Mouse (Mus musculus): ENCODE measurements around the gene B630019K06Rik. TPM values are rescaled to one million over a fixed set of nuclear protein-coding genes. Genes with fewer than 3 reads are reported as not detected.
"Not testable (repeated sequence)": the region's sequence is repeated elsewhere in the genome, so short reads cannot be mapped to it uniquely, and the experiment has no call there.

Gene B630019K06Rik
- 8.1 and 9.7 TPM in 2 replicates for polyA plus RNA-seq (2014; fragmentation: Nextera tagmentation; extraction: Ambion mirVana)

GRCm38 (mm10) chrX:8892343-8893155 lies at the start of gene B630019K06Rik:
TSS of gene B630019K06Rik (plus strand) at chrX:8892382.
- Histone ChIP-seq H3K4me2 (peak within 1 kb of the TSS; percentile 60), H3K4me1 (ENCODE audit: control insufficient read depth, insufficient read depth, low read length) (no peaks in the 10 kb centered on the region), H3K9me3 (ENCODE audit: control insufficient read depth, low read length) (no peaks in the 10 kb centered on the region), H3K27ac (ENCODE audit: low read depth, low read length) (peak within 1 kb of the TSS; percentile 68), H3K4me3 (ENCODE audit: low read depth, low read length) (peak within 1 kb of the TSS; percentile 55), H3K9ac (ENCODE audit: low read length) (peak within 1 kb of the TSS; percentile 78), H3K27me3 (ENCODE audit: control insufficient read depth, insufficient read depth, low read length) (no peaks in the 10 kb centered on the region), H3K36me3 (ENCODE audit: control insufficient read depth, insufficient read depth, low read length) (no peaks in the 10 kb centered on the region)
- WGBS, result 10% methylated on average over 43 of the region's 95 CpGs
- DNase-seq (ENCODE audit: low spot score, missing footprints) (peak; percentile 90), ATAC-seq (ENCODE audit: low FRiP score) (peak; percentile 87)

GRCm38 (mm10) chrX:8843694-8844093 lies 48.5 kb upstream of the B630019K06Rik start, which contains the start of gene Gm6592:
TSS of gene Gm6592 (plus strand) at chrX:8843994.
- Histone ChIP-seq H3K27me3 (ENCODE audit: control insufficient read depth, insufficient read depth, low read length) (no peaks in the 10 kb centered on the region), H3K36me3 (ENCODE audit: control insufficient read depth, insufficient read depth, low read length) (no peaks in the 10 kb centered on the region), H3K4me3 (ENCODE audit: low read depth, low read length) (no peak within 1 kb of the TSS), H3K9ac (ENCODE audit: low read length) (no peak within 1 kb of the TSS), H3K4me2 (no peak within 1 kb of the TSS), H3K4me1 (ENCODE audit: control insufficient read depth, insufficient read depth, low read length) (no peaks in the 10 kb centered on the region), H3K9me3 (ENCODE audit: control insufficient read depth, low read length) (no peaks in the 10 kb centered on the region), H3K27ac (ENCODE audit: low read depth, low read length) (no peak within 1 kb of the TSS)
- DNase-seq (ENCODE audit: low spot score, missing footprints) (no peak), ATAC-seq (ENCODE audit: low FRiP score) (no peak)
- 66% methylated on average over 1 of the region's 1 CpGs for WGBS

GRCm38 (mm10) chrX:8852486-8852885 lies 39.7 kb upstream of the B630019K06Rik start:
- DNase-seq (ENCODE audit: low spot score, missing footprints) (no peak), ATAC-seq (ENCODE audit: low FRiP score) (no peak)
- no peaks in the 10 kb centered on the region for H3K9me3 ChIP-seq (ENCODE audit: control insufficient read depth, low read length)
- no peaks in the 10 kb centered on the region for H3K27me3 ChIP-seq (ENCODE audit: control insufficient read depth, insufficient read depth, low read length)
- H3K27ac ChIP-seq (ENCODE audit: low read depth, low read length), result no peak overlapping the region
- no peak overlapping the region for H3K9ac ChIP-seq (ENCODE audit: low read length)
- no peaks in the 10 kb centered on the region for H3K4me1 ChIP-seq (ENCODE audit: control insufficient read depth, insufficient read depth, low read length)
- H3K4me3 ChIP-seq (ENCODE audit: low read depth, low read length), result no peak overlapping the region
- WGBS, result 86% methylated on average over 10 of the region's 10 CpGs
- H3K4me2 ChIP-seq, result no peak overlapping the region
- no peaks in the 10 kb centered on the region for H3K36me3 ChIP-seq (ENCODE audit: control insufficient read depth, insufficient read depth, low read length)

- not testable (repeated sequence) for H3K4me2 ChIP-seq; H3K27ac ChIP-seq (ENCODE audit: low read depth, low read length); H3K4me1 ChIP-seq (ENCODE audit: control insufficient read depth, insufficient read depth, low read length); H3K4me3 ChIP-seq (ENCODE audit: low read depth, low read length); H3K9ac ChIP-seq (ENCODE audit: low read length); H3K9me3 ChIP-seq (ENCODE audit: control insufficient read depth, low read length); H3K36me3 ChIP-seq (ENCODE audit: control insufficient read depth, insufficient read depth, low read length); H3K27me3 ChIP-seq (ENCODE audit: control insufficient read depth, insufficient read depth, low read length)
- ATAC-seq (ENCODE audit: low FRiP score) (peak; percentile 70; the same call in 1 of the 2 replicates), DNase-seq (ENCODE audit: low spot score, missing footprints) (peak; percentile 87)
- WGBS, result 7% methylated on average over 3 of the region's 3 CpGs
Observed at GRCm38 (mm10) chrX:8864331-8864730, 27.9 kb upstream of the B630019K06Rik start.

- not testable (repeated sequence) for H3K9me3 ChIP-seq (ENCODE audit: control insufficient read depth, low read length); H3K27me3 ChIP-seq (ENCODE audit: control insufficient read depth, insufficient read depth, low read length); H3K36me3 ChIP-seq (ENCODE audit: control insufficient read depth, insufficient read depth, low read length); H3K4me2 ChIP-seq; H3K4me1 ChIP-seq (ENCODE audit: control insufficient read depth, insufficient read depth, low read length); DNase-seq (ENCODE audit: low spot score, missing footprints); H3K9ac ChIP-seq (ENCODE audit: low read length); H3K4me3 ChIP-seq (ENCODE audit: low read depth, low read length); ATAC-seq (ENCODE audit: low FRiP score); H3K27ac ChIP-seq (ENCODE audit: low read depth, low read length)
- WGBS, result 85% methylated on average over 3 of the region's 4 CpGs
Observed at GRCm38 (mm10) chrX:8873953-8874352, 18.2 kb upstream of the B630019K06Rik start, which contains the start of gene Gm5751. TSS of gene Gm5751 (plus strand) at chrX:8874253.

GRCm38 (mm10) chrX:8884336-8884735 lies 7.8 kb upstream of the B630019K06Rik start:
- no peaks in the 10 kb centered on the region for H3K9me3 ChIP-seq (ENCODE audit: control insufficient read depth, low read length)
- DNase-seq (ENCODE audit: low spot score, missing footprints) (no peak), ATAC-seq (ENCODE audit: low FRiP score) (no peak)
- H3K36me3 ChIP-seq (ENCODE audit: control insufficient read depth, insufficient read depth, low read length), result no peaks in the 10 kb centered on the region
- H3K4me3 ChIP-seq (ENCODE audit: low read depth, low read length), result no peak overlapping the region
- 67% methylated on average over 4 of the region's 4 CpGs for WGBS
- H3K4me2 ChIP-seq, result no peak overlapping the region
- no peaks in the 10 kb centered on the region for H3K4me1 ChIP-seq (ENCODE audit: control insufficient read depth, insufficient read depth, low read length)
- no peak overlapping the region for H3K27ac ChIP-seq (ENCODE audit: low read depth, low read length)
- H3K27me3 ChIP-seq (ENCODE audit: control insufficient read depth, insufficient read depth, low read length), result no peaks in the 10 kb centered on the region
- H3K9ac ChIP-seq (ENCODE audit: low read length), result no peak overlapping the region

GRCm38 (mm10) chrX:8891975-8892342 lies 223 bp upstream of the B630019K06Rik start:
- Histone ChIP-seq H3K4me2 (peak overlapping the region; percentile 60), H3K9ac (ENCODE audit: low read length) (peak overlapping the region; percentile 78; the same call in 1 of the 2 replicates), H3K27ac (ENCODE audit: low read depth, low read length) (no peak overlapping the region), H3K4me1 (ENCODE audit: control insufficient read depth, insufficient read depth, low read length) (no peaks in the 10 kb centered on the region), H3K27me3 (ENCODE audit: control insufficient read depth, insufficient read depth, low read length) (no peaks in the 10 kb centered on the region), H3K9me3 (ENCODE audit: control insufficient read depth, low read length) (no peaks in the 10 kb centered on the region), H3K4me3 (ENCODE audit: low read depth, low read length) (peak overlapping the region; percentile 55), H3K36me3 (ENCODE audit: control insufficient read depth, insufficient read depth, low read length) (no peaks in the 10 kb centered on the region)
- WGBS, result 39% methylated on average over 3 of the region's 9 CpGs
- peak; percentile 49 for ATAC-seq (ENCODE audit: low FRiP score)
- DNase-seq (ENCODE audit: low spot score, missing footprints), result no peak

GRCm38 (mm10) chrX:8893182-8893651 lies 1.0 kb downstream of the B630019K06Rik start:
- H3K27ac ChIP-seq (ENCODE audit: low read depth, low read length), result peak overlapping the region; percentile 68
- H3K4me2 ChIP-seq, result peak overlapping the region; percentile 60
- no peaks in the 10 kb centered on the region for H3K9me3 ChIP-seq (ENCODE audit: control insufficient read depth, low read length)
- 14% methylated on average over 30 of the region's 42 CpGs for WGBS
- no peaks in the 10 kb centered on the region for H3K4me1 ChIP-seq (ENCODE audit: control insufficient read depth, insufficient read depth, low read length)
- peak; percentile 89 for DNase-seq (ENCODE audit: low spot score, missing footprints)
- ATAC-seq (ENCODE audit: low FRiP score), result peak; percentile 83
- H3K27me3 ChIP-seq (ENCODE audit: control insufficient read depth, insufficient read depth, low read length), result no peaks in the 10 kb centered on the region
- peak overlapping the region; percentile 78 for H3K9ac ChIP-seq (ENCODE audit: low read length)
- peak overlapping the region; percentile 55 for H3K4me3 ChIP-seq (ENCODE audit: low read depth, low read length)
- no peaks in the 10 kb centered on the region for H3K36me3 ChIP-seq (ENCODE audit: control insufficient read depth, insufficient read depth, low read length)

GRCm38 (mm10) chrX:8900823-8901222 lies 8.6 kb downstream of the B630019K06Rik start:
- H3K9me3 ChIP-seq (ENCODE audit: control insufficient read depth, low read length), result no peaks in the 10 kb centered on the region
- H3K27me3 ChIP-seq (ENCODE audit: control insufficient read depth, insufficient read depth, low read length), result no peaks in the 10 kb centered on the region
- no peak for ATAC-seq (ENCODE audit: low FRiP score)
- H3K4me3 ChIP-seq (ENCODE audit: low read depth, low read length), result no peak overlapping the region
- no peak overlapping the region for H3K27ac ChIP-seq (ENCODE audit: low read depth, low read length)
- H3K36me3 ChIP-seq (ENCODE audit: control insufficient read depth, insufficient read depth, low read length), result no peaks in the 10 kb centered on the region
- 66% methylated on average over 4 of the region's 4 CpGs for WGBS
- no peaks in the 10 kb centered on the region for H3K4me1 ChIP-seq (ENCODE audit: control insufficient read depth, insufficient read depth, low read length)
- no peak overlapping the region for H3K4me2 ChIP-seq
- no peak overlapping the region for H3K9ac ChIP-seq (ENCODE audit: low read length)
- no peak for DNase-seq (ENCODE audit: low spot score, missing footprints)

All from midbrain, embryonic 11.5 days (tissue).